Mouse (Mus musculus): ENCODE measurements around the gene Dctn2.

The Dctn2 gene

DNA sequence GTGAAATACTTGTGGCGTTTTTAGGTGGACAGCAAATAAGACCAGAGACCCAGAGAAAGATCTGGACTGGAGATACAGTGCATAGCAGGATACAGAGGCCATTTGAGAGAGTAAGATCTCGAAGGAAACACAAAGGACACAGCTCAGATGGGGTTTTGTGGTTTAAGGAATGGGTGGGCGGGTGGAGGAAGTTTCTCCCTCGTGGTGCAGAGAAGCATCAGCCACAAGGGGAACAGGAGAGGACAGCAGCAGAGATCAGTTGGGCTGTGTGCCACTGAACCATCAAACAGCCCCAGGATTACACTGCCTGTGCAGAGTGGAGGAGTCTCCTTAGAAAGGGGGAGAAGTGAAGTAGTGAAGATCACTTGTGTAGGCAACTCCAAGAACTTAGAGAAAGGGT is 51.8 kb downstream of the Dctn2 start:
- DNase-seq = no peak

DNA sequence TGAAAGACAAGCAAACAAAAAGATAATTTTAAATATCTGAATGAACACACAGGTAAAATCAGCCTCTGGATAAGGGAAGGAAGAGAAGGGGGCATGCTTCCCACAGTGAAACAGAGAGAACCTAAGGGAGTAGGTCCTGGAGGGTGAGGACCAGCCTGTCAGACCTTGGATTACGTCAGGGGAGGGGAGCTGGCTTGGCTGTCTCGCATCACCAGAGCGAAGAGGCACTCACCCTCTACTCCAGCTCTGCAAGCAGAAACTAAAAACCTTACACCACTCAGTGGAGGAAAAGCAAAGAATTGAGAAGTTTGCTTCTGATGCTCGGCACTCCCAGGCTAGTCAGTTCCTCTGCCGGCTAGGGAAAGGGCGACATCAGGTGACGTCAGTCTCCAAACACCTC is 53.8 kb downstream of the Dctn2 start:
- no peak for DNase-seq

DNA sequence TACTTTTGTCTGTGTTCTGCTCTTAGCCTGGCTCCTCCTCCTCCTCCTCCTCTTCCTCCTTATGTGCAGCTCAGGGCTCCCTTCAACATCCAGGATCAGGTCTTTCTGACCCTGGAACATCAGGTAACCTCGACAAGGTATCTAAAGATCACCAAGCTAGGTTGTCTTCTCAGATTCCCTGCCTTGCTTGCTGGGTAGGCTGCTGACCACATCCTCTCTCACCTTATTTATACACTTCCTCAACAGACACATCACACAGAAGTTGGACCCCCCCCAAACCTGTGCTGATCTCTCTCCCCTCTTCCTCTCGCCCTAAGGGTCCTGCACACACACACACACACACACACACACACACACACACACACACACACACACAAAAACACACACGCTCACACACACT is 55.5 kb downstream of the Dctn2 start, which contains the start of gene Arhgap9:
TSS of gene Arhgap9 (plus strand) at position 344 of the 400 bp plus-strand sequence.
- peak; percentile 52 for DNase-seq

DNA sequence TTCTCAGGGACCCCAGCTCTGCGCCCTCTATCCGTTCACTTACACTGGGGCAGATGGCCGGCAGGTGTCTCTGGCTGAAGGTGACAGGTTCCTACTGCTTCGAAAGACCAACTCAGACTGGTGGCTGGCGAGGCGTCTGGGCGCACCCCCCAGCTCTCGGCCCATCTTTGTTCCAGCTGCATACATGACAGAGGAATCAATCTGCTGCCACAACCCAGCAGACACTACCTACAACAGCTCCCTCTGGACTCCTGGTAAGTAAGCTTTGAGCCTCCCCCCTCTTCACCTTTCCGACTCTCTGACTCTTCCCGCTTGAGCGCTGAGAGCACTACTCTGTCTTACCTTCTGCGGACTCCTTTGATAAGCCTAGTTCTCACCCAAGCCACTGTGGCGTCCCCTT is 56.0 kb downstream of the Dctn2 start:
- DNase-seq = peak; percentile 44

DNA sequence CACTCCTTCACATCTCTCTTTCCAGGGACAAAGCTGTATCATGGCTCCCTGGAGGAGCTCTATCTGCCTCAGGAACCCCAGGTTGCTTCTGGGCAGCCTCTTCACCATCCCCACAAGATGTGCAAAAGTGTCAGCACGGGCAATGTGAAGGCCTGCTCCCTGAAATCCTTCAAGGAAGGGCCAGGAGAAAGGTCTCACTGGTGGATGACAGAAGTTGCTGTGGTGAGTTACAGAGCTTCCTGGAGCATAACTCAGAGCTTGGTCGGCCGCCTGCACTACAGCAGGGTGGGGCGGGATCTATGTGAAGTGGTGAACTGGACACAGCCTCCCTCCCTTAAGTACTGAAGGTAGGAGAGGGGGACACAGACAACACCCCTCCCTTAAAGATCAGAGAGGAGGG is 56.5 kb downstream of the Dctn2 start:
- peak; percentile 44 for DNase-seq

DNA sequence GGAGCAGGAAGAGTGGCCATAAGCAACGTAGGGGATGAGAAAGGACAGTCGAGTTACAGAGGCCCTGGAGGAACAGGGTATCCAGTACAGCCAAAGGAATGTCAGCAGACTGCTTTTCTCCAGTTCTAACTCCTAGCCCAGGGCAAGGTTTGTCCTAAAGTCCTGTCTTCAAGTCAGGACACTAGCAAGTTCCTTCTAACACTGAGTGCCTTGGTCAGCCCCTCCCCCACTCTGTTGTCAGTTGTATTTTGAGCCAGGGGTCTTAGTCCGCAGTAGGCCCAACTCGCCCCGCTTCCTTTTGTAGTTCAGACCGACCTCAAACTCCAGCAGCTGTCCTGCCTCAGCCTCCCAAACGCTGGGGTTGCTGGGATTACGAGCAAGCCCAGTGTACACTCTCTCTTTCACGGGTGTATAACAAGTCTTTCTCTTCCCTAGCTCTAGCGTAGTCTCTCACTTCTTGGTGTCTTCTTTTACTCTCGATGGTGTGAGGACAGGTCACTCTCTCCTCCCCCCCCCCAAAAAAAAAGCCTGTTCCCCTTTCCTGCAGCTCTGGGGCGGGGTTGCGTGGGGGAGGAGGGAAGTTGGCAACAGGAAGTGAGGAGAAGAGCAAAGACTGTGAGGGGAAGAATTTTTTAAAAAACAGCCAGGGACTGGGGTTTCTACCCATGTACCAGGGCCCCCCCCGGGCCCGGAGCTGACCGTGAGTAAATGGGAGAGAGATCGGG is 57.1 kb downstream of the Dctn2 start:
- peak; percentile 74 for DNase-seq

DNA sequence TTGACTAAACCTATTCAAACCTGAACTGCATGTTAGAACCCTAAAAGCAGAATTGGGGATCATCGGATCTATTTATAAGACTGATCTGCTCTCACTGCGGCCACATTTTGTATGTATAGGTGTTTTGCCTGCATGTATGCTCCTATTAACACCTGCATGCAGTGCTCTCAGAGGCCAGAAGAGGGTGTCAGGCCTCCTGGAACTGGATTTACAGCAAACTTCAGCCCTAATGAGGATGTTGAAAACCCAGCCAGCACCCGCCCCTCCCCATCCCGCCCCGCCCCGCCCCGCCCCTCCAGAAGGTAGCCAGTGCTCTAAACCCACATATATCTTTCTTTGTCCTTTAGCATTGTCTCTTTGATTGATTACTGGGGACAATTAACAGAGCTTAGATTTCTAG is 58.3 kb downstream of the Dctn2 start:
- DNase-seq = peak; percentile 90

DNA sequence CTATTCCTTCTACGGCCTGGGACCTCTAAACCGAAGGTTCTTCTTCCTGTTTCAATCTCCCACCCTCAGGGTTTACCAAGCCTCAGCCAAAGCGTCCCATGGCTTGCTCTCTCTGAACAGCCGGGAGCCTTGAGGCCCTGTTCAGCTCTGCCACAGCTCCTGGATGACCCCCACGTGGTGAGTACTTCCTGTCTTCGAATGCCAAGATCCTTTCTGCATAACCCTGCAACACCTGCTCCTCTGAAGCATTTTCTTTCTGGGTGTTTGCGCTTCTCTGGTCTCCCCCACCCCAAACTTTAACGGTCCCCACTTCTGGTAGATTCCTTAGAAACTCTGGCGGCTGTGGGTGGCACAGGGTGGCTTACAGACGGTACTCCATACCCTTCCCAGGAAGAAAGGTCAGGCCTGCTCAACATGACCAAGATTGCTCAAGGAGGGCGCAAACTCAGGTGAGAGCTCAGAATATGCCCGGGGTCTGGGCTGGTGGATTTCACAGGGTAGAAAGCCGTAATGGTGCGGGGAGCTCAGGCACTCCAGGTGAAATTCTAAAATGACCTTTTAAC is 59.4 kb downstream of the Dctn2 start:
- DNase-seq = peak; percentile 76

DNA sequence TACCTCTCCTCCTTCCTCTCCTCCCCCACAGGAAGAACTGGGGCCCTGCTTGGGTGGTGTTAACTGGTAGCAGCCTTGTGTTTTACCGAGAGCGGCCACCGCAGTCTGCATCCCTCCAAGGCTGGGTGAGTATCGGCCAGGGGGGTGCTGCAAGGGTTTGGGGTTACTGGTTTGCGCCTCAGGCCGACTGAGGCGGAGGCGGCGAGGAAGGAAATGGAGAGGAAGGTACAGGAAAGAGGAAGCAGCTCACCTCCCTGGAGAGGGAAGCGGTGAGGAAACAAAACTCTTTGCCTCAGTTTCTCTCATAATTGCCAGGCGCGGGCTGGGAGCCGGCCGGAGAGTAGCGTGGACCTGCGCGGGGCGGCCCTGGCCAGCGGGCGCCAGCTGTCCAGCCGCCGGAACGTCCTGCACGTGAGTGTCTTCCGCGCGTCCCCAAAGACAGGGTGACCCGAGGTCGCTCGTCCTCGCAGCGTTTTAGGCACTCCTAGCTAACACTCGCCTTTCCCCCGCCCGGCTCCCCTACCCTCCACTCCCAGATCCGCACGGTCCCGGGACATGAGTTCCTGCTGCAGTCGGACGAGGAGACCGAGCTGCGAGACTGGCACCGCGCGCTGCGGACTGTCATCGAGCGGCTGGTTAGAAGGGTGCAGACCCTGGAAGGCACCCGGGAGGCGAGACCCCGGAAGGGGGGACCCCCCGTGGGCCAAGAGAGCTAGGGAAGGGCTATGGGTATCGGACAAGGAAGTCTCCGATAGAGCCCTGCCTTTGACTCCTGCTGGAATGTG is 60.0 kb downstream of the Dctn2 start:
- peak; percentile 31 for DNase-seq

DNA sequence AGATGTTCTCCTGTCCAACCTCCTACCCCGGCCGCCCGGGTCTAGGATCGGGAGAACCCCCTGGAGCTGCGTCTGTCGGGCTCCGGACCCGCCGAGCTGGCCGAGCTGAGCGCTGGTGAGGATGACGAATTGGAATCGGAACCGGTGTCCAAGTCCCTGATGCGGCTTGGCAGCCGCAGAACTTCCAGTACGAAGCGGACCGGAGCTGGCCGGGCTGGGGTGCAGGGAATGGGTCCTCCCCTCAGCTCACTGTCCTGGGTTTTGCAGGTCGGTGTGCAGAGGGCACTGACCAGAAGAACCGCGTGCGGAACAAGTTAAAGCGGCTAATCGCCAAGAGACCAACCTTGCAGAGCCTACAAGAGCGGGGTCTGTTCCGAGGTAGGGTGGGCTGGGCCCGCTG is 60.7 kb downstream of the Dctn2 start:
- DNase-seq = no peak

DNA sequence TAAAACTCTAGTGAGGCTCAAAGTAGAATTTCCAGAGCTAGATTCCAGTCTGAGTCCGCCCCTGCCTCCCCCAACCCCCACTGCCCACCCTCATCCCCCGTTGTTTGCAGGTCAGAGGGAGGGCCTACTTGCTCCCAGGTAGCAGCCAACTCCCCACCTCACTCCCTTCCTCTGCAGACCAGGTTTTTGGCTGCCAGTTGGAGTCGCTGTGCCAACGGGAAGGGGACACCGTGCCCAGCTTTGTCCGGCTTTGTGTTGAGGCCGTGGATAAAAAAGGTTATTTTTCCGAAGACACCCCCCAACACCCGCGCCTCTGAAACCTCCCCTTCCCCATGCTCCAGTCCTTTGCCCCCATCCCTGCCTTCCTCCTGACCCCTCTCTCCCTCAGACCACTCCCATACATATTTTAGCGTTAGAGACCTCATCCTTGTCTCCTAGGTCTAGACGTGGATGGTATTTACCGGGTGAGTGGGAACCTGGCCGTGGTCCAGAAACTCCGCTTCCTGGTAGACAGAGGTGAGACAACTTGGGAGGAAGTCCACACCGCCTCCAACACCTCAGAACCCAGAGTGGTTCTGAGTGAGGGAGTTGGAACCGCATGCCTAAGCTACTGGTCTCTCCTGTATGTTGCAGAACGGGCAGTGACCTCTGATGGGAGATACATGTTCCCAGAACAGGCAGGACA is 61.4 kb downstream of the Dctn2 start:
- DNase-seq = no peak

DNA sequence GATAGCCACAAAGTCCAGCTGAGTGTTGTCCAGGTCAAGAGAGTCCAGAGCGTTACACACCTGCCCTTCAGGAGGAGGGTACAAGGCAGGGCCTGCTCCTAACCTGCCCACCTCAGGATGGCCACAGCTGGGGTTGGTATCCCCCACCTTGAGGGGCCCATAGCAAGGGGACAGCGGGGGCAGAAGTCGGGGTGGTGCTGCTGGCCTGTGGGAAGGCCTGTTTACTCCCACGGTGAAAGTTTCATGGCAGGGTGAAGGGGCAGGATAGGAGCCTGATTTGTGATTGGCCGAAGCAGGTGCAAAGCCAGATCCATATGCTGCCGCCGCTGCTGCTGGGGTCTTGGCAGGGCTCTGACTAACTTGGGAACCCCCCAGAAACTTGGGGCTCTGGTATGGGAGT is 64.0 kb downstream of the Dctn2 start:
- DNase-seq = no peak
